Mouse (Mus musculus): ENCODE measurements at regions not wholly inside any gene's neighbourhood (a gene's known extent, or its start where the extent isn't known, plus 50 kb on each side); places are given as distances from the start of the nearest gene placed in this dataset.

DNA sequence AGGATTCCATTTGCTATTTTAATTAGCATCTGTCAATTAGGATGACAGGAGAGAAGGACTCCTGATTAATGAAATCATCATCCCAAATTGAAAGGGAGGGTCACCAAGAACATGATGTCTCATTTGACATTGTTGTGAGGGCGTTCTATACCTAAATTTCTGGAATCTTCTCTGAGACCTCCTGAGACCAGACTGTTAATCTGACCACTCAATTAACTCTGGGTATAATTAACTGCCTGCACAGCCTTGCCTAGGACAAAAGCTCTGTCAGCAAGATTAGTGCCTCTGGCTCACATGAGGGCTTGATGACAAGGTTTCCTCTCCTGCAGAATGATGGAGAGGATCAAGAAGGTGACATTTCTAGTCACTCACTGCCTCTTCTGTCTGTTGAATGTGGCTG is 113.1 kb downstream of the Icos start:
- Histone ChIP-seq H3K9me3 (ENCODE audit: control insufficient read depth, low read length) (no peaks in the 10 kb centered on the region), H3K27me3 (ENCODE audit: control insufficient read depth, insufficient read depth, low read length) (no peaks in the 10 kb centered on the region), H3K27ac (replicated peaks; ENCODE audit: low read depth, low read length) (no peak overlapping the region), H3K4me1 (ENCODE audit: control insufficient read depth, insufficient read depth, low read length) (no peaks in the 10 kb centered on the region), H3K4me2 (replicated peaks; ENCODE audit: low read depth, low read length, severe bottlenecking) (no peak overlapping the region), H3K4me3 (replicated peaks; ENCODE audit: low read length) (no peak overlapping the region), H3K36me3 (ENCODE audit: control insufficient read depth, insufficient read depth, low read length) (no peaks in the 10 kb centered on the region), H3K9ac (ENCODE audit: low read depth, low read length, severe bottlenecking) (no peak overlapping the region)
- TF ChIP-seq POLR2A (IDR thresholded peaks at IDR 0.05; ENCODE audit: borderline replicate concordance, extremely low read depth, insufficient read depth, insufficient read length): no peak
- DNase-seq (ENCODE audit: low spot score): no peak
- WGBS: 81% methylated on average over 1 of the region's 1 CpGs
- no peak for ATAC-seq (ENCODE audit: low FRiP score, low read depth)

GRCm38 (mm10) chr1:61095481-61096165 is 117.9 kb downstream of the Icos start:
- no peaks in the 10 kb centered on the region for H3K9me3 ChIP-seq (ENCODE audit: control insufficient read depth, low read length)
- H3K4me1 ChIP-seq (ENCODE audit: control insufficient read depth, insufficient read depth, low read length): no peaks in the 10 kb centered on the region
- H3K27me3 ChIP-seq (ENCODE audit: control insufficient read depth, insufficient read depth, low read length): no peaks in the 10 kb centered on the region
- H3K36me3 ChIP-seq (ENCODE audit: control insufficient read depth, insufficient read depth, low read length): no peaks in the 10 kb centered on the region
- no peak overlapping the region for H3K4me2 ChIP-seq (replicated peaks; ENCODE audit: low read depth, low read length, severe bottlenecking)
- H3K4me3 ChIP-seq (replicated peaks; ENCODE audit: low read length): no peak overlapping the region
- ATAC-seq (ENCODE audit: low FRiP score, low read depth) (no peak), DNase-seq (ENCODE audit: low spot score) (no peak)
- H3K9ac ChIP-seq (ENCODE audit: low read depth, low read length, severe bottlenecking): no peak overlapping the region
- no peak overlapping the region for H3K27ac ChIP-seq (replicated peaks; ENCODE audit: low read depth, low read length)
- TF ChIP-seq POLR2A (IDR thresholded peaks at IDR 0.05; ENCODE audit: borderline replicate concordance, extremely low read depth, insufficient read depth, insufficient read length): no peak

DNA sequence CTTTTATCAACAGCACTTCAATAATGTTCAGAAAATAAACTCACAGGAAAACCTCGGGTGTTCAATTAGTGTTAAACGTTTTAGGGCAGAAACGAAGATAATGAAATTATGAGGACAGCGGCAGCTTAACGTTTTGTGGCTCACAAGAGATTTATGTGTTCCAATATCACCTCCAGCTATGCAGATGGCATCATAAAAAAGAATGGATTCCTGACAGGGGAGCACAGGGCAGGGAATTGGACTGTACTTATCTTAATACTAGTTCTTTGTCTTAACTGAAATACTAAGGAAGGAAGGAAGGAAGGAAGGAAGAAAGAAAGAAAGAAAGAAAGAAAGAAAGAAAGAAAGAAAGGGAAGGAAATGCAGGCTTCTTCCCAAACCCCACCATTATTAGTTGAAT is 121.6 kb downstream of the Icos start:
- Histone ChIP-seq H3K27me3 (ENCODE audit: control insufficient read depth, insufficient read depth, low read length) (no peaks in the 10 kb centered on the region), H3K27ac (replicated peaks; ENCODE audit: low read depth, low read length) (no peak overlapping the region), H3K4me1 (ENCODE audit: control insufficient read depth, insufficient read depth, low read length) (peaks cover 10% of the 10 kb centered on the region), H3K9ac (ENCODE audit: low read depth, low read length, severe bottlenecking) (no peak overlapping the region), H3K4me3 (replicated peaks; ENCODE audit: low read length) (no peak overlapping the region), H3K4me2 (replicated peaks; ENCODE audit: low read depth, low read length, severe bottlenecking) (no peak overlapping the region), H3K36me3 (ENCODE audit: control insufficient read depth, insufficient read depth, low read length) (no peaks in the 10 kb centered on the region), H3K9me3 (ENCODE audit: control insufficient read depth, low read length) (no peaks in the 10 kb centered on the region)
- no peak for TF ChIP-seq POLR2A (IDR thresholded peaks at IDR 0.05; ENCODE audit: borderline replicate concordance, extremely low read depth, insufficient read depth, insufficient read length)
- 13% methylated on average over 5 of the region's 5 CpGs for WGBS
- DNase-seq (ENCODE audit: low spot score): no peak
- ATAC-seq (ENCODE audit: low FRiP score, low read depth): no peak

DNA sequence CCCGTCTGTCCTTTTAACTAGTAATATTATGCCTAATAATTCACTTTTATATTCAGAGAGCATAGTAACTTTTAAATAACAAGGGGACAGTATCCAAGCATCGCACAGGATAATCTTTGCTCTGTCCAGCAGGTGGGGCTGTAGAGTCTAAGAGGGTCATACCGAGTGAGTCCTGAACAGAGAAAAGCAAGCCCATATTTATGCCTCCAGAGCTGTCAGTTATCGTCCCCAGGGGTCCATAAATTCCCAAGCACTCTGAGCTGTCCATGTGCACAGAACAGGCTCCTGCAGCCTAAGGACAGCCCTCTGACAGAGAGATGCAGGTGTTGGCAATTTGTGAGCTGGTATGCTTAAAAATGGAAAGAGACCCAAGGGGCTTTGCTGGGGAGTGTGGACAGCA is 124.0 kb downstream of the Icos start:
- Histone ChIP-seq H3K9me3 (ENCODE audit: control insufficient read depth, low read length) (no peaks in the 10 kb centered on the region), H3K36me3 (ENCODE audit: control insufficient read depth, insufficient read depth, low read length) (no peaks in the 10 kb centered on the region), H3K4me3 (replicated peaks; ENCODE audit: low read length) (no peak overlapping the region), H3K4me1 (ENCODE audit: control insufficient read depth, insufficient read depth, low read length) (peaks cover 10% of the 10 kb centered on the region), H3K27me3 (ENCODE audit: control insufficient read depth, insufficient read depth, low read length) (no peaks in the 10 kb centered on the region), H3K4me2 (replicated peaks; ENCODE audit: low read depth, low read length, severe bottlenecking) (no peak overlapping the region), H3K9ac (ENCODE audit: low read depth, low read length, severe bottlenecking) (no peak overlapping the region), H3K27ac (replicated peaks; ENCODE audit: low read depth, low read length) (no peak overlapping the region)
- WGBS: 25% methylated on average over 4 of the region's 4 CpGs
- TF ChIP-seq POLR2A (IDR thresholded peaks at IDR 0.05; ENCODE audit: borderline replicate concordance, extremely low read depth, insufficient read depth, insufficient read length): no peak
- ATAC-seq (ENCODE audit: low FRiP score, low read depth): no peak
- DNase-seq (ENCODE audit: low spot score): peak; percentile 21

DNA sequence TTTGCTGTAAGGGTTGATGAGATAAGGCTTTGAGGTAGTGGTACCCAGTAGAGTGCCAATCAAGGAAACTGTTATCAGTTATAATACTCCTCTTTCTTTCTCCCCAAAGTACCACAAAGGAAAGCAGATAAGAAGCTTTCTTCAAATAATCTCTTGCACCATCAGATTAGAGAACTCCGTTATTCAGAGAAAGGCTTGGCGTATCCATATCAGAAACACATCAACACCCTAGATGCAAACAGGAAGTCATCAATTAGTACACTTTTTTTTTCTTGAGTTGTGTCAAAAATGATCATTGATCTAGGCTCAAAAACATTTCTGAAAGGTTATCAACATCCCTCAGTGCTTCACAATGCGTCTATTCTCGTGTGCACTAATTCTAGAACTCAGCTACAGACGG is 124.6 kb downstream of the Icos start:
- no peak overlapping the region for H3K9ac ChIP-seq (ENCODE audit: low read depth, low read length, severe bottlenecking)
- H3K27ac ChIP-seq (replicated peaks; ENCODE audit: low read depth, low read length): no peak overlapping the region
- DNase-seq (ENCODE audit: low spot score) (no peak), ATAC-seq (ENCODE audit: low FRiP score, low read depth) (no peak)
- H3K4me3 ChIP-seq (replicated peaks; ENCODE audit: low read length): no peak overlapping the region
- H3K4me2 ChIP-seq (replicated peaks; ENCODE audit: low read depth, low read length, severe bottlenecking): no peak overlapping the region
- no peaks in the 10 kb centered on the region for H3K9me3 ChIP-seq (ENCODE audit: control insufficient read depth, low read length)
- H3K27me3 ChIP-seq (ENCODE audit: control insufficient read depth, insufficient read depth, low read length): no peaks in the 10 kb centered on the region
- WGBS: 56% methylated on average over 5 of the region's 5 CpGs
- TF ChIP-seq POLR2A (IDR thresholded peaks at IDR 0.05; ENCODE audit: borderline replicate concordance, extremely low read depth, insufficient read depth, insufficient read length): no peak
- H3K36me3 ChIP-seq (ENCODE audit: control insufficient read depth, insufficient read depth, low read length): no peaks in the 10 kb centered on the region
- H3K4me1 ChIP-seq (ENCODE audit: control insufficient read depth, insufficient read depth, low read length): peaks cover 10% of the 10 kb centered on the region
